Mouse (Mus musculus): ENCODE measurements around the gene Bag1. TPM values are rescaled to one million over a fixed set of nuclear protein-coding genes. Genes with fewer than 3 reads are reported as not detected.
A peak's percentile ranks its signal among the peaks of the same experiment; 100 is the strongest.

Gene Bag1
- polyA plus RNA-seq, 1 experiment from 2014 or later: 239 TPM

DNA sequence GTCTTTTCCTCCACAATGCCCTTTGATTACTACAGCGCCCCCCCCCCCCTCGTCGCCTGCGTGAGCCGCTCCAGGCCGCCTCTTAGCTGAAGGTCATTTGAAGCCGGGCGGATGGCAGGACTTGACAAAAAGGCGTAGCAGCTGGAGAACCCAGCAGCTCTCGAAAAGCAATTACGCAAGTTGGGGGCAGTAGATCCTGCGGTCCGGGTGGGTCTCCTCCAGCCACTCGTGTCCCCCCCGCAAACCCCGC lies 22.4 kb upstream of the Bag1 start:
- Histone ChIP-seq H3K4me2 (peak overlapping the region; percentile 75), H3K9me3 (no peaks in the 10 kb centered on the region), H3K27ac (peak overlapping the region; percentile 94), H3K4me3 (replicated peaks) (peak overlapping the region; percentile 94), H3K9ac (replicated peaks) (peak overlapping the region; percentile 82), H3K27me3 (no peaks in the 10 kb centered on the region), H3K4me1 (replicated peaks) (peaks cover 18% of the 10 kb centered on the region), H3K36me3 (peaks cover 29% of the 10 kb centered on the region)
- WGBS: under 1% methylated on average over 16 of the region's 16 CpGs
- no peak for ATAC-seq (ENCODE audit: insufficient number of reproducible peaks, insufficient read depth, low FRiP score, low TSS enrichment, low read depth)

DNA sequence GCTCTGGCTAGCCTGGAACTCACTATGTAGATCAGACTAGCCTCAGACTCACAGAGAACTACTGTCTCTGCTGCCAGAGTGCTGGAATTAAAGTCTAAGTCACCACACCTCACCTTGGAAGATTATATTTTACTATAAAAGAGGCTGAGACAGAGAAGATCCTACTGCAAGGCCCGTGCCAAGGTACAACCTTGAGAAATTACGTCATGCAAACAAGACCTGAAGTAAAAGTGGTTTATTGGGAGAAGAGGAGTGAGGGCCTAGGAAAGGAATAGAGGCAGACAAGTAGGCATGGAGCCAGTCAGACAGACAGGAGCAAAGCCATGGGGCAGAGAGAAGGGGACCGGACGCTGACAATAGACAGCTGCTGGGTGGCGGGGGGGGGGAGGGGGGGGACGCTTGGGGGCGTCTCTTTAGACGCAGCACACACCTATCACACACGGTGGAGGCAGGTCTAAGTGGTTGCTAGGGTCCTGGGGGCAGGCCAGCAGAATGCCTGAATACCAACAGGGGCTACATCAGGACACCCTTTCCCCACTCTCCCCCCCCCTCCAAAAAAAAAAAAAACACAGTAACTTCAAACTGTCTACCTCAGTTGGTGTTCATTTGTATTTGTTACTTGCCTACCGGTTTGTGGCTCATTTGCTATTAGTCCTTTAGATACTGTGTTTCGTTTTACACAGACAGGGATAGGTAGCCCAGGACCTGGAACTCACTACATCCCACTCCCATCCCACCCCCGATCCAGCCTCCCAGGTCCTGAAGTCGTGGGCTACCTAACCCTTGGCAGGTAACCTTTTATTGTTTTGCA lies 21.9 kb upstream of the Bag1 start:
- Histone ChIP-seq H3K9me3 (no peaks in the 10 kb centered on the region), H3K9ac (replicated peaks) (peak overlapping the region; percentile 82), H3K4me1 (replicated peaks) (peaks cover 18% of the 10 kb centered on the region), H3K36me3 (peaks cover 32% of the 10 kb centered on the region), H3K27ac (peak overlapping the region; percentile 94), H3K4me2 (peak overlapping the region; percentile 75), H3K27me3 (no peaks in the 10 kb centered on the region), H3K4me3 (replicated peaks) (peak overlapping the region; percentile 94)
- 12% methylated on average over 10 of the region's 13 CpGs for WGBS
- ATAC-seq (ENCODE audit: insufficient number of reproducible peaks, insufficient read depth, low FRiP score, low TSS enrichment, low read depth): peak; percentile 23; the same call in 1 of the 2 replicates

- Histone ChIP-seq H3K27me3 (no peaks in the 10 kb centered on the region), H3K9me3 (no peaks in the 10 kb centered on the region), H3K4me2 (no peak overlapping the region), H3K9ac (replicated peaks) (no peak overlapping the region), H3K36me3 (peaks cover 36% of the 10 kb centered on the region), H3K27ac (no peak overlapping the region), H3K4me3 (replicated peaks) (no peak overlapping the region), H3K4me1 (replicated peaks) (peaks cover 18% of the 10 kb centered on the region)
- ATAC-seq (ENCODE audit: insufficient number of reproducible peaks, insufficient read depth, low FRiP score, low TSS enrichment, low read depth): no peak
- 76% methylated on average over 4 of the region's 4 CpGs for WGBS
Observed at GRCm38 (mm10) chr4:40969161-40969560, 21.1 kb upstream of the Bag1 start.

DNA sequence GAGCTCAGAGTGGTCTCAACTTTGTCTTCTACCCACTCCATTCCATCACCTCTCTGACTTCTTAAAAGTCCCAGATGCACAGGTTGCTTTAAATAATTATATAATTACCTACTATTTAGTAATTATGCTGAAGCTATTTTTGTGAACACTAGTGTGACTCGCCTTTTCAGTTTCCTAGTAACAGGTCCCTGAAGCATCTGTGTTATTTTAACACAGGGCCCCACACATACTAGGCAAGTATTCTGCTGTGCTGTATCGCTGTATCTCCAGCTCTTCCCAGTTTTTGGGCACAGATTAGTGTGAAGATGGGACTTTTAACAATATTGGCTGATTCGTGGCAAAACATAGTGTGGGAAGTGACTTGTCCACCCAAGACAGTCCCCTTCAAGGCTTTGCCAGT lies 15.4 kb upstream of the Bag1 start:
- Histone ChIP-seq H3K9ac (replicated peaks) (no peak overlapping the region), H3K4me1 (replicated peaks) (no peaks in the 10 kb centered on the region), H3K36me3 (peaks cover 86% of the 10 kb centered on the region), H3K4me3 (replicated peaks) (no peak overlapping the region), H3K9me3 (no peaks in the 10 kb centered on the region), H3K27me3 (no peaks in the 10 kb centered on the region), H3K4me2 (no peak overlapping the region), H3K27ac (no peak overlapping the region)
- WGBS: 93% methylated on average over 3 of the region's 3 CpGs
- no peak for ATAC-seq (ENCODE audit: insufficient number of reproducible peaks, insufficient read depth, low FRiP score, low TSS enrichment, low read depth)

- no peak overlapping the region for H3K27ac ChIP-seq
- peaks cover 90% of the 10 kb centered on the region for H3K36me3 ChIP-seq
- H3K9me3 ChIP-seq: no peaks in the 10 kb centered on the region
- no peak overlapping the region for H3K4me3 ChIP-seq (replicated peaks)
- WGBS: 86% methylated on average over 6 of the region's 6 CpGs
- H3K9ac ChIP-seq (replicated peaks): no peak overlapping the region
- H3K4me2 ChIP-seq: no peak overlapping the region
- ATAC-seq (ENCODE audit: insufficient number of reproducible peaks, insufficient read depth, low FRiP score, low TSS enrichment, low read depth): no peak
- no peaks in the 10 kb centered on the region for H3K4me1 ChIP-seq (replicated peaks)
- no peaks in the 10 kb centered on the region for H3K27me3 ChIP-seq
Observed at GRCm38 (mm10) chr4:40955942-40956341, 7.8 kb upstream of the Bag1 start.

- H3K27ac ChIP-seq: no peak overlapping the region
- no peaks in the 10 kb centered on the region for H3K27me3 ChIP-seq
- no peak for ATAC-seq (ENCODE audit: insufficient number of reproducible peaks, insufficient read depth, low FRiP score, low TSS enrichment, low read depth)
- H3K4me3 ChIP-seq (replicated peaks): no peak overlapping the region
- H3K9ac ChIP-seq (replicated peaks): no peak overlapping the region
- H3K9me3 ChIP-seq: no peaks in the 10 kb centered on the region
- no peak overlapping the region for H3K4me2 ChIP-seq
- peaks cover 8% of the 10 kb centered on the region for H3K4me1 ChIP-seq (replicated peaks)
- 100% methylated on average over 1 of the region's 1 CpGs for WGBS
- peaks cover 75% of the 10 kb centered on the region for H3K36me3 ChIP-seq
Observed at GRCm38 (mm10) chr4:40953521-40953920, 5.4 kb upstream of the Bag1 start.

DNA sequence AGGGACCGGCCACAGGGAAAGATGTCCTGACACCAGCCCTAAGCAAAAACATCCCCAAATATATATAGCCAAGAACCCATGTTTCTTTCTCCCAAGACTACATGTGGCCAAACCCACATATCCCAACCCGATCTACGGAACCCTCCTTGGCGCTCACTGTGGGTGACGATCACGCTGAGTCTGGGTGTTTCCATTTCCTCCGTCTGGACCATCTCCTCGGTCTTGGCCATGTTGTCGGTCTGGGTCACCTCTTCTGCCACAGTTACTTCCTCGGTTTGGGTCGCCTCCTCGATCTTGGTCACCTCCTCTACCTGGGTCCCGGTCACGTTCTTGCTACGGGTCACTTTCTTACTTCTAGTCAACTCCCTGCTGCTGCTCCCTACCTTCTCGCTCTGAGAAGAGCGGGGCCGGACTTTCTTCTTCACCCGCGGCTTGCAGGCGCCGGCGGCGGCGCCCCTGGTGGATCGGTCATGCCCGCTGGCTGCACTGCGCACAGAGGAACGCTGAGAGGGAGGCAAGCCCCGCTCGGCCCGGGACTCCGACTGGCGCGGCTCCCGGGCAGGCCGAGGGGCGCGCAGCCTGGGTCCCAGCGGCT lies 432 bp downstream of the Bag1 start:
- 0 out of 2 replicates have a peak, but pooled peaks have one; percentile 16 for ATAC-seq (ENCODE audit: insufficient number of reproducible peaks, insufficient read depth, low FRiP score, low TSS enrichment, low read depth)
- peak overlapping the region; percentile 87 for H3K27ac ChIP-seq

DNA sequence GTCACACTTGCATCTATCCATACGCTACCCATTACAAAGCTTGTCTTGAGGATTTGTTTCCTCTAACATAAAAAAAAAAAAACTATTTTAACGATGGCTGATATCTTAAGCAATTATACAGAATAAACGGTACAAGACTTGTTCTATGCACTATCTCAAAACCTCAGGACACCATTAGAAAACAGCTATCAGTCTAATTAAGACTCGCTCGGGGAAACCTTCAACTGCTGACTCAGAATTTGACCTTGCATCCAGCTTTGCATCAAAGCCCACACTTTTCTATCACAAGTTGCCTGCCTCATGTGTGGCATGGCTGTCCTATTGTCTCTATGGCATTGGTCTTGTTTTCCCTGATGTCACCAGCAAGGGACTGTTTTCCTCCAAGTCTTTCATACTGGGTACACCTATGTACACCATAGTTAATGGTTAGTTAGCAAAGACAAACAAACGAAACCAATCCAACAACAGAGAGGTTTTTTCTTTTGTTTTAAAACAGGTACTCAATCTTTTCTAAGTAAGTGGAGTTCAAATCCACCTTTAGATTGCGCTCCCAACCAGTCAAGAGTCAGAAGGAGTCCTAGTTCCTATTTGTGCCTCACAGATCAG lies 1.5 kb downstream of the Bag1 start:
- Histone ChIP-seq H3K4me3 (replicated peaks) (peak overlapping the region; percentile 88), H3K4me2 (peak overlapping the region; percentile 76), H3K36me3 (peaks cover 60% of the 10 kb centered on the region), H3K9ac (replicated peaks) (peak overlapping the region; percentile 90), H3K4me1 (replicated peaks) (peaks cover 23% of the 10 kb centered on the region), H3K9me3 (no peaks in the 10 kb centered on the region), H3K27me3 (no peaks in the 10 kb centered on the region), H3K27ac (no peak overlapping the region)
- 90% methylated on average over 7 of the region's 7 CpGs for WGBS
- no peak for ATAC-seq (ENCODE audit: insufficient number of reproducible peaks, insufficient read depth, low FRiP score, low TSS enrichment, low read depth)

More for the DNA sequence above, 432 bp downstream of the Bag1 start:
- Histone ChIP-seq H3K27me3 (no peaks in the 10 kb centered on the region), H3K4me1 (replicated peaks) (peaks cover 23% of the 10 kb centered on the region), H3K9ac (replicated peaks) (peak overlapping the region; percentile 90), H3K4me2 (peak overlapping the region; percentile 76), H3K36me3 (peaks cover 58% of the 10 kb centered on the region), H3K9me3 (no peaks in the 10 kb centered on the region), H3K4me3 (replicated peaks) (peak overlapping the region; percentile 88)
- WGBS: under 1% methylated on average over 40 of the region's 40 CpGs

DNA sequence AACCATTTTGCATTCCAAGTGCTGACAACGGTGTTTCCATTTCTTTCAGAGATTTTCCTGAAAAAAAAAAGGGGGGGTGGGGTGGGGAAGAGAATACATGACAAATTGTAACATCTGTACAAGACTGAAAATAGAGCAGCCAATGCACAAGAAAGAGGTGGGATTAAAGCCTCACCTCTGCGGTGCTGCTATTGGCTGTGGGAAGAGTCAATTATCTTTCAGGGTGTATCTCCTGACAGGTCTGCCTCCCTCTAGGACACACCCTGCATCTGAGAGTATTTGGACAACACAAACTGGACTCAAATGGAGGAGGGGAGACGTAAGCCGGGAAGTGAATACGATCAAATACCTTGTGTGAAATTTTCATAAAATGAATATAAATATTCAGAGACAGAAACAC lies 4.4 kb downstream of the Bag1 start:
- Histone ChIP-seq H3K27ac (no peak overlapping the region), H3K4me3 (replicated peaks) (no peak overlapping the region), H3K9me3 (peaks cover 10% of the 10 kb centered on the region), H3K4me2 (no peak overlapping the region), H3K36me3 (peaks cover 77% of the 10 kb centered on the region), H3K27me3 (no peaks in the 10 kb centered on the region), H3K4me1 (replicated peaks) (peaks cover 15% of the 10 kb centered on the region), H3K9ac (replicated peaks) (no peak overlapping the region)
- 95% methylated on average over 5 of the region's 5 CpGs for WGBS
- no peak for ATAC-seq (ENCODE audit: insufficient number of reproducible peaks, insufficient read depth, low FRiP score, low TSS enrichment, low read depth)

GRCm38 (mm10) chr4:40938793-40939192 lies 9.3 kb downstream of the Bag1 start:
- no peak for ATAC-seq (ENCODE audit: insufficient number of reproducible peaks, insufficient read depth, low FRiP score, low TSS enrichment, low read depth)
- no peak overlapping the region for H3K4me3 ChIP-seq (replicated peaks)
- peaks cover 10% of the 10 kb centered on the region for H3K9me3 ChIP-seq
- peaks cover 97% of the 10 kb centered on the region for H3K36me3 ChIP-seq
- no peak overlapping the region for H3K27ac ChIP-seq
- H3K9ac ChIP-seq (replicated peaks): no peak overlapping the region
- H3K4me2 ChIP-seq: no peak overlapping the region
- no peaks in the 10 kb centered on the region for H3K4me1 ChIP-seq (replicated peaks)
- 94% methylated on average over 5 of the region's 5 CpGs for WGBS
- no peaks in the 10 kb centered on the region for H3K27me3 ChIP-seq

GRCm38 (mm10) chr4:40936175-40936839 lies 11.8 kb downstream of the Bag1 start:
- 90% methylated on average over 9 of the region's 9 CpGs for WGBS
- H3K36me3 ChIP-seq: peaks cover 96% of the 10 kb centered on the region

More at GRCm38 (mm10) chr4:40936175-40936839, 11.8 kb downstream of the Bag1 start:
- no peak for ATAC-seq (ENCODE audit: insufficient number of reproducible peaks, insufficient read depth, low FRiP score, low TSS enrichment, low read depth)
- Histone ChIP-seq H3K4me2 (no peak overlapping the region), H3K27ac (no peak overlapping the region), H3K9me3 (peaks cover 10% of the 10 kb centered on the region), H3K27me3 (no peaks in the 10 kb centered on the region), H3K9ac (replicated peaks) (no peak overlapping the region), H3K4me3 (replicated peaks) (no peak overlapping the region), H3K4me1 (replicated peaks) (no peaks in the 10 kb centered on the region)
